10 mouse cellular contexts compared by ENCODE assay signal in genomic region chr7:70118971-70119370, GRCm38 (mm10).
DNase-seq lines count a peak whose midpoint lies in the region; ATAC-seq and TF ChIP-seq lines count a peak whose summit lies in the region.
"Had no signal": no experiment of that assay in that cellular context is flagged by ENCODE, and none has a peak within 500 bp of the region (broad histone marks: within the 10 kb centered on the region; RNA-seq: fewer than 3 reads in every experiment).

No protein-coding gene starts in this region.

- no peak for TF ChIP-seq CTCF in thymus, adult 2 months (IDR thresholded peaks at IDR 0.05; ENCODE audit: borderline replicate concordance, control insufficient read depth, extremely low read depth, insufficient read depth, low read length, poor library complexity)

- 42% methylated on average over 7 of the region's 7 CpGs for WGBS in heart, embryonic 15.5 days
- 12% methylated on average over 7 of the region's 7 CpGs for WGBS in hindbrain, embryonic 13.5 days
- WGBS in midbrain, embryonic 14.5 days = 9% methylated on average over 7 of the region's 7 CpGs
- 80% methylated on average over 7 of the region's 7 CpGs for WGBS in thymus, adult 2 months

- peaks cover 13% of the 10 kb centered on the region for H3K27me3 ChIP-seq in heart, embryonic 15.5 days
- peaks cover 53% of the 10 kb centered on the region for H3K27me3 ChIP-seq in hindbrain, embryonic 13.5 days
- peaks cover 80% of the 10 kb centered on the region for H3K27me3 ChIP-seq in midbrain, embryonic 14.5 days (ENCODE audit: control insufficient read depth, insufficient read depth, low read length)
- H3K27me3 ChIP-seq in thymus, adult 2 months (ENCODE audit: control insufficient read depth, insufficient read depth, low read length) = no peaks in the 10 kb centered on the region

- no peak overlapping the region for H3K27ac ChIP-seq in heart, embryonic 15.5 days
- peak overlapping the region; percentile 77 for H3K27ac ChIP-seq in hindbrain, embryonic 13.5 days
- peak overlapping the region; percentile 77 for H3K27ac ChIP-seq in midbrain, embryonic 14.5 days (replicated peaks; ENCODE audit: low read depth, low read length)
- no peak overlapping the region for H3K27ac ChIP-seq in thymus, adult 2 months (ENCODE audit: control insufficient read depth, insufficient read depth, low read length)

- peak overlapping the region; percentile 68 for H3K4me2 ChIP-seq in heart, embryonic 15.5 days
- peak overlapping the region; percentile 64 for H3K4me2 ChIP-seq in hindbrain, embryonic 13.5 days
- peak overlapping the region; percentile 59 for H3K4me2 ChIP-seq in midbrain, embryonic 14.5 days (ENCODE audit: low read length)

- intact Hi-C loops in heart, postnatal 25 days (cut with DNase I) = loop anchor here (5.0 kb wide), 1 partner anchor 218 kb away; no protein-coding TSS in a partner anchor
- intact Hi-C loops in left cerebral cortex, postnatal 36 days (cut with DNase I) = no loop called here

- ATAC-seq in heart, embryonic 15.5 days (replicated peaks; ENCODE audit: insufficient number of reproducible peaks, insufficient read depth, low FRiP score, low read depth) = no peak
- ATAC-seq in hindbrain, embryonic 13.5 days (ENCODE audit: low FRiP score) = no peak
- no peak for ATAC-seq in midbrain, embryonic 14.5 days (ENCODE audit: low FRiP score, low TSS enrichment)

- peaks cover 7% of the 10 kb centered on the region; the same call in 1 of the 2 replicates for H3K4me1 ChIP-seq in heart, embryonic 15.5 days (replicated peaks)
- peaks cover 12% of the 10 kb centered on the region for H3K4me1 ChIP-seq in hindbrain, embryonic 13.5 days (replicated peaks)
- peaks cover 5% of the 10 kb centered on the region; the same call in 1 of the 2 replicates for H3K4me1 ChIP-seq in midbrain, embryonic 14.5 days (ENCODE audit: control insufficient read depth, insufficient read depth, low read length)
- no peaks in the 10 kb centered on the region for H3K4me1 ChIP-seq in thymus, adult 2 months (replicated peaks; ENCODE audit: control insufficient read depth, insufficient read depth, low read length)

- peak overlapping the region; percentile 42 for H3K4me3 ChIP-seq in heart, embryonic 15.5 days
- H3K4me3 ChIP-seq in hindbrain, embryonic 13.5 days = peak overlapping the region; percentile 36
- H3K4me3 ChIP-seq in midbrain, embryonic 14.5 days (replicated peaks; ENCODE audit: low read depth, low read length) = peak overlapping the region; percentile 26
- no peak overlapping the region for H3K4me3 ChIP-seq in thymus, adult 2 months (ENCODE audit: control insufficient read depth, insufficient read depth, low read length)

- no peaks in the 10 kb centered on the region for H3K9me3 ChIP-seq in heart, embryonic 15.5 days (replicated peaks)
- H3K9me3 ChIP-seq in hindbrain, embryonic 13.5 days = no peaks in the 10 kb centered on the region
- no peaks in the 10 kb centered on the region for H3K9me3 ChIP-seq in midbrain, embryonic 14.5 days (ENCODE audit: control insufficient read depth, low read length)

- no peaks in the 10 kb centered on the region for H3K36me3 ChIP-seq in heart, embryonic 15.5 days
- H3K36me3 ChIP-seq in hindbrain, embryonic 13.5 days = no peaks in the 10 kb centered on the region
- H3K36me3 ChIP-seq in midbrain, embryonic 14.5 days (ENCODE audit: control insufficient read depth, insufficient read depth, low read length) = no peaks in the 10 kb centered on the region
- H3K36me3 ChIP-seq in thymus, adult 2 months (ENCODE audit: control insufficient read depth, insufficient read depth, low read length) = no peaks in the 10 kb centered on the region

- no peak overlapping the region for H3K9ac ChIP-seq in heart, embryonic 15.5 days
- peak overlapping the region; percentile 53 for H3K9ac ChIP-seq in hindbrain, embryonic 13.5 days
- H3K9ac ChIP-seq in midbrain, embryonic 14.5 days (replicated peaks; ENCODE audit: low read length) = no peak overlapping the region

- no peak for TF ChIP-seq POLR2A in thymus, adult 2 months (IDR thresholded peaks at IDR 0.05; ENCODE audit: control insufficient read depth, extremely low read depth, insufficient read depth, low read length, poor library complexity)

- no peak for DNase-seq in heart, postnatal 25 days (ENCODE audit: low spot score)
- peak; percentile 27 for DNase-seq in embryo, embryonic 11 days
- DNase-seq in midbrain, embryonic 14.5 days = no peak
- no peak for DNase-seq in spleen, postnatal 14 days (ENCODE audit: low spot score in 2 of 2)
- no peak for DNase-seq in left cerebral cortex, postnatal 36 days (ENCODE audit: low spot score in 2 of 2)
- DNase-seq in thymus, adult 2 months = no peak
- DNase-seq: adrenal gland, adult 8-10 months; thymus, adult 18-20 months had no signal

Comparison
In these comparisons a context has a peak if more than half of its experiments do, and no peak if none do; other contexts are left out.
1. H3K27ac ChIP-seq: peak in hindbrain, embryonic 13.5 days (single experiment) and midbrain, embryonic 14.5 days (single experiment); none in heart, embryonic 15.5 days (single experiment) and thymus, adult 2 months (single experiment).
2. Peak in every context shown above with its lines, with median percentiles within 50 percentile points of each other: H3K4me2 ChIP-seq.